Mouse (Mus musculus) spleen, adult 12 weeks (tissue): ENCODE data around the gene Dnajc12.
"Not testable (repeated sequence)": the region's sequence is repeated elsewhere in the genome, so short reads cannot be mapped to it uniquely, and the experiment has no call there.

ENCODE experiments used
- DNase-seq: peaks from one replicate; pipeline ENCODE4 v3.0.0; 2022; ENCODE audit warnings: low spot score

Gene Dnajc12

DNA sequence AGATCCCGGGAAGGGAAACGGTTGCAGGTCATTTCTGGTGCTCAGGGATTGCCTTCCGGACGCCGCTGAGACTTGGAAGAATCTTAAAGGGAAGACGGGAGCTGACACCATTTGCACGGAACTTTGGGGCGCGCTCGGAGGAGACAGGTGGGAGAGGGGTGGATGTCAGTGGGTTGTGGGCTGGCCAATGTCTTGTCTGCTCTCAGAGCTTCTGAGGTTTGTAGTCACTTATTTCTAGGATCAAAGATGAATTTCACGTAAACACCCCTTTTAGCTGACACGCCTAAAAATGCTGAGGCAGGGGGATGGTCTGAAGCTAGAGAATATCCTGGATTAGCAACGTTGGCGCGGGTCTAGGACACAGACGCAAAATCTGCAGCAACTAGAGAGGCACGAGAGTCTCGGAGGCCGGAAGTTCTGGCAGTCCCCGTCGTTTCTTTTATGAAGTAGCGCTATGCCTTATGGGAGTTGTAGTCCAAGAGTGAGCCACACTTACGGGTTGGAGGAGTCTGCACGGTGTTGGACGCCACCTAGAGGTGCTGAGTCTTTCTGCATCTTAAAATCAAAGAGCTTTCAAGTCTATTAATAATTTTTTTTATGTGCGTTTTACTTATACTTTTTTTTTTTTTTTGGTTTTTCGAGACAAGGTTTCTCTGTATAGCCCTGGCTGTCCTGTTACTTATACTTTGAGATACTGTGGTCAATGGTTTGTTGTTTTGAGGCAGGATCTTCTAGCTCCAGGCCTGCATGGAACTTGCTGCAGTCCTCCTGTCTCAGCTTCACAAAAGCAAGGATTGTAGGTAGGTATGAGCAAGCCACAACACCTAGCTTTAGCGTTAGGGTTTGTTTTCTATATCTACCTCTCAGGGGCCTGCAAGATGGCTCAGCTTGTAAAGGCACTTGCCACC is at the start of gene Dnajc12:
Gene Dnajc12, plus strand, starts transcription at position 72 of the 908 bp plus-strand sequence.
- peak; percentile 61 for DNase-seq

DNA sequence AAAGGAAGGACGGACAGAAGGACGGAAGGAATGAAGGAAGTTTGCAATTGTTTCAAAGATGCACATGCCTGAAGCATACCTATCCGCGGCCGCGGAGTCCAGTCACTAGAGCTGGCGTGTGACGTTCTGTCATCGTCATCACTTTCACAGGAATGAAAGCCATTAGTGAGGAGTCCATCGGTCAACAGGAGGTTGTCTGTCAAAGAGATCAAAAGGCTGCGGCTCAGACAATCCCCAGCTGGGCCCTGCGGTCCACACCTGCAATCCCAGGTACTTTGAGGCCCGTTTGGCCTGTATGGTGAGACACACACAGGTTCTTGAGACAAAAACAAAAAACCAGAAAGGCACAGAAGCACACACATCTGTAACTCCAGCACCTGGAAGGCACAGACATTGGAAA is 45.3 kb upstream of the Dnajc12 start:
- no peak for DNase-seq

DNA sequence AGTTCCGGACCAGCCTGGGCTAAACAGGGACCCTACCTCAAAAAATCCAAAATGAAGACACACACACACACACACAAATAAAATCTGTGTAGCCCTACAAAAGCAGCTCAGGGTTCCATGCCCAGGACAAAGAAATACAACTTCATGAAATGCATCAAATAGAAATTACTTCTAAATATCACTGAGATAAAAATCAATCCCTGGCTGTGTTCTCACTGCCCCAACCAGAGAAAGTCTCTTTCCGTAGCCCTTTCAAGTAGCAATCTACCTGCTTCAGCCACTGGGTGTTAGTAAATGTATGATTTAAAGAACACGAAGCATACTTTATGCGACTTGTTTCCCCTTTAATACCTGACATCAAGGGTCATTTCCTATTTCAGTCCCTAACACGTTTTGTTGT is 44.9 kb upstream of the Dnajc12 start:
- no peak for DNase-seq

DNA sequence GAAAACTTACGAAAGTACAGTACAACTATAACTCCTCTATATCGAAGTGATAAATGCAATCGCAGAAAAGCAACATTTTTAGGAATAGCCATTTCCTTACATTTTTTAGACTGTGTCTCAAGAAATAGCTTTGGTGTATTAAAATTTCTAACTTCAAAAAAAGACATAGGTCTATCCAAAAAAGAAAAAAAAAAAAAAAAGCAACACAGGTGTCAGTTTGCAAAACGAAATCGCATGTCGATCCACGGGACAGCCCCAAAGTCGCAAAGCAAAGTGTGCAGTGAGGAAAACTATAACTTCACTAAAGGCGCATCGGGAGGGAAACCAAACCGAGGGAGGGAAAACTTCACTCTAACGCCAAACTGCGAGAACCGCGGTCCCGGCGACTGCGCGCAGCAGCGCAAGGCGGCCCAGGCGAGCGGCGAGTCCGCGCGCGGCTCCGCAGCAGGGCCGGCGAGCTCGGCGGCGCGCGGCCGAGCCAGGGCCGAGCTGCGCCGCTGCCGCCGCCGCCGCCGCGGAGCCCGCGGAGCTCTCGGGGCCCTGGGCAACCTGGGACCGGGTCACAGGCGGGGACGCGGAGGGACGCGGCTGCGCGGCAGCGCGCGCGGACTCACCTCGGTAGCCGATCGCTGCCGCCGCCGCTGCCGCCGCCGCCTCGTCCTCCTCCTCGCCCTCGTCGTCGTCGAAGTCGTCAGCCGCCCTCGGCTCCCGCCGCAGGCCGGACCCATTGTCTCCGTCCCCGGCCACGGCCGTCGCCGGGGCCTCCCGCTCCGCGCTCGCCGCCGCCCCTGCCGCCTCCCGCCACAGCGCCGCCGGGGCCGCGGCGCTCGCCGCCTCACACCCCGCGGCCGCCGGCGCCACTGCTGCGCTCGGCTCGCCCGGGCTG is 44.0 kb upstream of the Dnajc12 start:
- DNase-seq: no peak

DNA sequence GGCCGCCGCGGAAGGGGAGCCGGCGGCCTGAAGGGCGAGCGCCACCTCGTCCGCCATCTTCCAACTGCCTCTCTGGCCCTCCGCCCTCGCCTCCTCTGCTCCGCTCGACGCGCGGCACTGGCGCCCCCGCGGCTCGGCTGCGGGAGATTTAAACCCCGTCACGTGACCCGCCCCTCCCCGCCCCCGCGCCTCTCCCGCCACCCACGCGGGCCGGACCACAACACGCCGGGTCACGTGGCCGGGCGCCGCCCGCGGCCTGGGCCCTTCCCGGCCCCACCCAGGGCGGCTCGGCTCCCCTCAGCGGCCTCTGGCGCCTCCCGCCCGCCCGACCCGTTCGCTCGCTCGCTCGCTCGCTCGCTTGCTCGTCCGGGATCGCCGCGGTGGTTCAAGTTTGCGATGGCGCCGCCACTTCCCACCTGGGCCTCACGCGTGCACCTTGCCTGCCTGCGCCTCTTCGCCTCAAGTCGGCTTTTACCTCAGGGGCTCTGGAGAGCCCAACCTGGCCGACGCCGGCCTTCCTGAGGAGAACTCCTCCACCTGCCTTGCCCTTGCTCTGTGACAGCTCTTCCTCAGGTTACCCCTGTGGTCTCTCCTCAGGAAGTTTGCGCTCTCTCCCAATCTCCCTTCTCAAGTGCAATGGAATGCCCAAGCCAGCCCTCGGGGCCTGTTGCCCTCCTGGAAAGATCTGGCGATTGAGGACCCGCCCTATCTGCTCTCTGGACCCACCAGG is 43.2 kb upstream of the Dnajc12 start:
- DNase-seq: peak; percentile 85

DNA sequence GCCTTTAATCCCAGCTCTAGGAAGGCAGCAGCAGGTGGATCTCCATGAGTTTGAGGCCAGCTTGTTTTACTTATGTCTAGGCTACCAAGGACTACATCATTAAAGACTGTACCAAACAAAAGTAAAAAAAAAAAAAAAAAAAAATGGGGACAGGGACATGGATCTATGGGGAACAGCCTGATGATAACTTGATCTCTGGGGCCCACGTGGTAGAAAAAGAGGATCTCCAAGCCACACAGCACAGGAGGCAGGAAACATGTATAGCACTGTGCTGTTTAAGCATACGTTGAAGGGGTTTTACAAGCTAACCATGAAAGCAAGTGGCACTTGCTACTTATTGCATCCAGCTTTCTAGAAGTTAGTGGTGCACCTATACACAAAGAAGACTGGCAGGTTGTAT is 40.9 kb upstream of the Dnajc12 start:
- DNase-seq: no peak

DNA sequence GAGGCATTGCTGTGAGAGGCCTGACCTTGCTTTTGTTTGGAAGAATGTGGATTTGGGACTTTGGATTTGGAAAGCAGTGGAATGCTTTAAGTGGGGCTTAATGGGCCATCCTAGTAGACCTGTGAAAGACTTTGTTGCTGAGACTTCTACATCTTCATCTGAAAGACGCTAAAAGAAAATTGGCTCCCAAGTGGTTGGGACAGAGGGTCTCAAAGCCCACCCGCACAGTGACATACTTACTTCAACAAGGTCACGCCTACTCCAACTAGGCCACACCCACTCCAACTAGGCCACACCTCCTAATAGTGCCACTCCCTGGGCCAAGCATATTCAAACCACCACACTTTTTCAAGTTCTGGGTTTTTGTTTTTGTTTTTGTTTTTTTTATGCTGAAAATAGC is 37.5 kb upstream of the Dnajc12 start:
- DNase-seq: no peak

DNA sequence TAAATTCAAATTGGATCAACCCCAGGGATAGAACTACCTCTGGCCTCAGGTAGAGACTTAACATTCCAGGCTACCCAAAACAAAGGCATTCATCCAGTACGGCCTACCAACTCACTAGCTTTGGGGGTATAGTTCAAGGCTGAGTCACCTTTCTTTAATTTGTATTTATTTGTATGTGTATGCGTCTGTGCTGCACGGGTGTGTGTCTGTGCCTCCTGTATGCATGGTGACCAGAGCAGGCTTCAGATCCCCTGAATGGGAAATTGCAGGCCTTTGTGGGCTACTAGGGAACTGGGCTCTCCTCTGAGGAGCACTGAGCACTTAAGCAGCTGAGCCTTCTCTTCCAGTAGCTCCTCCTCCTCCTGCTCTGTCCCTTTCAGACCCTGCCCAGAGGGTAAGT is 34.0 kb upstream of the Dnajc12 start:
- DNase-seq: no peak

DNA sequence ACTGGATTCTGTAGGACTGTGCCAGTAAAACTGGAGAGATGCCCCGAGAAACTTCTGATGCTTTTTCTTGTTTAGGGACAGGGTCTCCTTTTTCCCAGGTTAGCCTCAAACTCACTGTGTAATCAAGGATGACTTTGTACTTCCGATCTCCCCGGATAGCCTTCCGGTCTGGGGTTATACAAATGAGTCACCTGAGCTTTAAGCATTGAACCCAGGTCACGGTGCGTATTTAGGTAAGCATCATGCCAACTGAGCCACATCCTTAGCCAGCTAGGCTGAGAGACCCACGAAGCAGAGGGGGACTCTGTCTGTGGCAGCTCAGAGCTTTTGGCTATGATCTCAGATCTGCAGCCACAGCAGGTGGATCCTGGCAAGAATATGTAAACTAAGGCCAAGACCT is 31.6 kb upstream of the Dnajc12 start:
- no peak for DNase-seq

DNA sequence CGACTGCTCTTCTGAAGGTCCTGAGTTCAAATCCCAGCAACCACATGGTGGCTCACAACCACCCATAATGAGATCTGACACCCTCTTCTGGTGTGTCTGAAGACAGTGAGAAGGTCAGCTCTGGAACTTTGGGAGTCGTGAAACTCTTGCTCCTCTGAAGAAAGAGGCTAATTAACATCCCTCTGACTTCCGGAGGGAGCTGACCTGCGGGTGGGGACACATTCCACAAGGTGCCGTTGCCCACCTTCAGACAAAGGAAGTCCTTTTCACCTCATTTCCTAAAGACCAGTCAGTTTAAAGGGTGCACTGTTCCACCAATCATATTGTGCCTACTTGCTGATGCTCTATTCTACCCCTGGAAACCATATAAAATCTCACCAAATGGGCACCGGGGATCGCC is 31.1 kb upstream of the Dnajc12 start:
- DNase-seq: not testable (repeated sequence)

DNA sequence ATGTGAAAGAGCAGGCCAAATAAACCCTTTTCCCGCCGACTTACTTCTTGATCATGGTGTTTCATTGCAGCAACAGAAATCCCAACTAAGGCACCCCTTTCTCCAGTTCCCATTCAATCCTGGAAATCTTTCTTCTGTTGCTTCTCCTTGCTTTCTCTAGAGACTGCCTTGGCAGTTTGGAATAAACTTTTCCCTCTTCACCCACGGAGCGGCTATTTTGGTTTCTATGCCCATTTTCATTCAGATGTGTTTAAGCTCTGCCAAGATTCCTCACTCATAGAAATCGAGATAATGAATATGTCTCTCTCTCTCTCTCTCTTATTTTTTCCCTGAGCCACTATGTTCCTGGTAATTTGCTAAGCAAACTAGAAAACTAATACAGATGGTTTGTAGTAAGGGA is 30.1 kb upstream of the Dnajc12 start:
- no peak for DNase-seq

DNA sequence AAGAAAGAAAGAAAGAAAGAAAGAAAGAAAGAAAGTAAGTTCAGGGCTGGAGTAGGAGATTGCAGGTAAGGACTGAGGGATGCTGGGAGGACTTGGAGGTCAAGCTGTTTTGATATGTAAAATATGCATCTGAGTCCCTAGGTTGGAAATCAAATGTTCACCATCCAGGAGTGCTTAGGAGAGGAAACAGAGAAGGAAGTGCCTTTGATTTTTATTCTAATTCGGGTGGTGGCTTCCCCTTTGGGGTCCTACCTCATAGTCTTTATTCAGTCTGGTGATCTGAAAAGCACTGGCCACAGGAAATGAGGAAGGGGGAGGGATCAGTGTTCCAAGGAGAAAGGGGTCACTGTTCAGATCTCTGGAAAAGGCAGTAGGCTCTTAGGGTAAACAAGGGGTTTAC is 21.7 kb upstream of the Dnajc12 start:
- no peak for DNase-seq

DNA sequence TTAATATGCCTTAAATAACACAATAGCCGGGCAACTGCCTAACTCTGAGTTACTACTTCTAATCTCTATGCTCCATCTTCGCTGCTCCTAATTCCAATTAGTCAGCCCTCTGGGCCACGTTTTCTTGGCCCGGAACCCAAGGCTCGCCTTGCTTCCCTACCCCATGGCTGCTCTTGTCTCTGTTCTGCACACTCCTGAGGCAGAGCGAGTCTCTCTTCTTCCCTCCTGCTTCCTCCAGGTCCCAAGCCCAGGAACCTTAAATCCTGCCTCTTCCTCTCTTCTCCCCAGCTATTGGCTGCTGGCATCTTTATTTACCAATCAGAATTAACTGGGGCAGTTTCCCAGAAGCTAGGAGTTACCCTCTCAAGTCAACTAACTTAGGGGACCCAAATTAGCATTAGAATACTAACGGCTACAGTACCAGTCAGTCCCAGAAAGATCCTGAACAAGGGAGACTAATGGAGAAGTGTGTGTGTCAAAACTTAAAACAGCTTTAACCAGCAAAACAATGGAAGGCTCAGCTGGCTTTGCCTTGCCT is 16.3 kb upstream of the Dnajc12 start:
- no peak for DNase-seq

DNA sequence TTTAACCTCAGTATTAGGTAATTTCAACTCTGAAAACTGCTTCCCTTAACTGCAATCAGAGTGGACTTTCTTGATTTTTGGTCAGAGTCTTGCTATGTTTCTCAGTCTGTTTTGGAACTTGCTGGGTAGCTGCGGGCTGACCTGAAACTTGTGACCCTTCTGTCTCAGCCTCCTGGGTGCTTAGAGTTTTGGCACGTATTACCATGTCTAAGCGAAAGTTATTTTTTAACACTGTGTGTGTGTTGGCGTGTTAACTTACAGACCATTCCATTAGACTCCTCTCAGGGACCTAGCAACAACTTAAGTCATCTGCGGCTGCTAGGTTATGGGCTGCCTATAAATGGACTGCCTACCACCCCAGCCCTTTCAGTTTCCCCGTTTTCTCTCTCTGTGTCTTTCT is 14.9 kb upstream of the Dnajc12 start:
- no peak for DNase-seq

DNA sequence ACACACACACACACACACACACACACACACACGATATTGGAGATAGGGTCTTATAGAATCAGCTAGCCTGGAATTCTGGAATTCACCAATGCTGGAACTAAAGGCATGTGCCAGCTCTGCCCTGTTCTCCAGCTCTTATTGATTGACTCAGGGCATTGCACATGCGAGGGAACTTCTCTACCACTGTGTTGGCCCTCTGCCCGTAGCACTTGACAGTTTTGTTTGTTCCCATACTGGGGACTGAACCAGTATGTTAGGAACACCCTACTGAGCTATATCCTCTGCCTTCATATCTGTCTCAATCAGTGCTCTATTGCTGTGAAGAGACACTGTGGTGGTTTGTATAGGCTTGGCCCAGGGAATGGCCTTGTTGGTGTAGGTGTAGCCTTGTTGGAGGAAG is 14.2 kb upstream of the Dnajc12 start:
- no peak for DNase-seq

DNA sequence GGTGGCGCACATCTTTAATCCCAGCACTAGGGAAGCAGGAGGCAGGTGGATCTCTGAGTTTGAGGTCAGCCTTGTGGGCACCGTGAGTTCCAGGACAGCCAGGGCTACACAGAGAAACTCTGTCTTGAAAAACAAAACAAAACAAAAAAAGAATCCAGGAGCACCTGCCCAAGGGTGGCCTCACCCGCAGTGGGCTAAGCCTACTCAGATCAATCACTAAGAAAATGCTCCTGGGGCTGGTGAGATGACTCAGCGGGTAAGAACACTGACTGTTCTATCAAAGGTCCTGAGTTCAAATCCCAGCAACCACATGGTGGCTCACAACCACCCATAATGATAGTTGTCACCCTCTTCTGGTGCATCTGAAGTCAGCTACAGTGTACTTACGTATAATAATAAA is 5.9 kb upstream of the Dnajc12 start:
- no peak for DNase-seq

DNA sequence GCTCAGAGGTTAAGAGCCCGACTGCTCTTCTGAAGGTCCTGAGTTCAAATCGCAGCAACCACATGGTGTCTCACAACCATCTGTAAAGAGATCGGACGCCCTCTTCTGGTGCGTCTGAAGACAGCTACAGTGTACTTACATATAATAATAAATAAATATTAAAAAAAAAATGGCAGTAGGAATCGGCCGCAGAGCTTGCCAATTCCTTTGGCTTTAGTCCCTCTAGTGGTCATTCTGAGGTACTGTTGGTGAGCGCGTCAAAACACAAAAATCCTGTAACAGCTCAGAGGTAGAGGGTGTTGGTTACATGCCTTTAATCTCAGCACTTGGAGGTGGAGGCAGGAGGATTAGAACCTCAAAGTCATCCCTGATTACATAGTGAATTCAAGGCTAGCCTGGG is 4.8 kb upstream of the Dnajc12 start:
- peak; percentile 45 for DNase-seq

DNA sequence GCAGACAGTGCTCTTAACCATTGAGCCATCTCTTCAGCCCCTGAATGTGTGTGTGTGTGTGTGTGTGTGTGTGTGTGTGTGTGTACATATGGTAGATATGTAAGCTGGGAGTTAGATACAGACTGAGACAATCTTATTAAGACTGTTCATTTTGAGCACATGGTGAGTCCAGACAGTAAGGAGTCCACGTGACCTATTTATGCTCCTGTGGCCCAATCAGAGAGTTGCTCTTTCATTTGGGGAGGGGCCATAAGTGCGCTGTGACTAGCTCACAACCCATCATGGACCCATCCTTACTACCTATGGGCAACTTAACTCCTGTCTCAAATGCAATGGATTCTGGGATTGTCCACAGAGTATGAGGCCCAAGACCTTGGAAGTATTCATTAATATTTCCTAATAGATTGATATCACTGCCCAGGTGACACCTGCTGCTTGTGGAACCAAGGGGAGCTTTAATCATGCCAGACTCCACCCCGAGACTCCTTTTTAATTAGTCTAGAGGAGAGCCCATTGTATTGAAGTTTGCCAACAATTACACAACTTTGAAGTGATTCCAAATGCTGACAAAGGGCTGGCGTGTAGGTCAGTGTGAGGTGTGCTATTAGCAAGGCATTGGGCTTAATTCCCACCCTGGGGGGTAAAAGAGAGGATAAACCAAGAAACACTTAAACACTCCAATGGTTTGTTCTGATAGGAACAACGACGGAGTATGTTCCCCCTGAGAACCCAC is 3.1 kb upstream of the Dnajc12 start:
- no peak for DNase-seq

DNA sequence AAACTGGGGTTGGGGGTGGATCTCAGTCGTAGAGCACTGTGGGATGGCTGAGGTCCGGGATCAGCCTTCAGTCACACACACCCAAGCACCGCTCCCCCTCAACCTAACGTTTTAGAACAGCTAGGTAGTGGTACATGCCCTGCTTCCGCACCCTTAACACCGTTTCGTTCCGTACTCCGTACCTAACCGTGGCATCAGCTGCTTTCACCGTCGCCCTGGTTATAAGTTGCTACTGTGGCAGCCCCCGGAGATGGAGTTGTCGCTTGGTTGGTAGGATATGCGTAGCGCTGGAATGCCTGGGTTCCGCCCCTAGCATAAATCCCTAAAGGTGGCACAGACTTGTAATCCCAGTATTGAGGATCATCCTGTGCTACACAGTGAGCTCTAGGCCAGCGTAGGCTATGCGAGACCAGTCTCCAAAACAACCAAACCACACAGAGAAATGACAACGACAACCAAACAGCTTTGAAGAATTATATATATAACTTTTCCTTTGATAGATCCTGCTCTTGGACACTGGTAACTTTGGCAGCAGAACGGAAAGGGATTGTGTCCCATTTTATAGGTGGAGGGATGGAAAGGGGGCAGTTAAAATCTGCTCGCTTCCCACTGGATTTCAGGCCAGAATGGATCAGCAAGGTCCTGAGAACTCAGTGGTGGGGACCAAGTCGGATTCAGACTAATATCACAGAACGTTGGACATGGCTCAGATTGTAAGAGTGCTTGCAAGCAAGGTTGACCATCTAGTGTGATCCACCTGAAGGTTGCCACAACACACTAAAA is 554 bp upstream of the Dnajc12 start, which contains the start of gene Sirt1:
Gene Sirt1, minus strand, starts transcription at position 207 of the 783 bp plus-strand sequence.
- no peak for DNase-seq

DNA sequence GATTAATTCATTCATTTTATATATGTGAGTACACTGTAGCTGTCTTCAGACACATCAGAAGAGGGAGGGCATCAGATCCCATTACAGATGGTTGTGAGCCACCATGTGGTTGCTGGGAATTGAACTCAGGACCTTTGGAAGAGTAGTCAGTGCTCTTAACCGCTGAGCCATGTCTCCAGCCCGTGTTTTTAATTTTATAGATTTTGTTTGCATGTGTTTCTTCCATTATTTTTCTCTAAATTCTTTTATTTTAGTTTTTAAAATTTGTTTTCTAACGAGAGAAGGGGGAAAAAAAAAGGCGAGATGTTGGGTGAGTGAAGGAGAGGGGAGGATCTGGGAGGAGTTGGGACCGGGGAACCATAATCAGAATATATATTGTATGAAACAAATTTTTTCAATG is 3.7 kb downstream of the Dnajc12 start:
- DNase-seq: not testable (repeated sequence)

DNA sequence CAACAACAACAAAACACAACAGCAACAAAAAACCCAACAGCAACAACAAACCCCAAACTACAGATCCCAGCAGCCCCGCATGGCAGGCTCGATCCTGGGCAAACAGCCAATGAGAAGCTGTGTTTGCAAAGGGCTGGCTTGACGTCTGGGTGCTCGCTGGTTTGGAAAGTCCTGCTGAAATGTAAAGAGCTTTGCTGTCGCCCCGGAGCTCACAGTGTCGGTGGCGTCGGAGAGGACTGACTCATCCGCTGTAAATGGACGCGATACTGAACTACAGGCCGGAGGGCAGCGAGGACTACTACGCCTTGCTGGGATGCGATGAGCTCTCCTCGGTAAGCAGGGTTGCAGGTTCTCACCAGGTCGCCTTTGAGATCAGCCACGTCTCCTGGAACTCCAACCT is 4.2 kb downstream of the Dnajc12 start:
- DNase-seq: peak; percentile 64
